Mouse (Mus musculus) MN1 (cell line): ENCODE results near the gene Pde4d.

Experiments used
- DNase-seq: peaks from one replicate; pipeline ENCODE4 v3.0.0-alpha.2; 2016; ENCODE audit warnings: low spot score

Gene Pde4d

GRCm38 (mm10) chr13:109692851-109693250 is 1243.1 kb downstream of the Pde4d start:
- no peak for DNase-seq

DNA sequence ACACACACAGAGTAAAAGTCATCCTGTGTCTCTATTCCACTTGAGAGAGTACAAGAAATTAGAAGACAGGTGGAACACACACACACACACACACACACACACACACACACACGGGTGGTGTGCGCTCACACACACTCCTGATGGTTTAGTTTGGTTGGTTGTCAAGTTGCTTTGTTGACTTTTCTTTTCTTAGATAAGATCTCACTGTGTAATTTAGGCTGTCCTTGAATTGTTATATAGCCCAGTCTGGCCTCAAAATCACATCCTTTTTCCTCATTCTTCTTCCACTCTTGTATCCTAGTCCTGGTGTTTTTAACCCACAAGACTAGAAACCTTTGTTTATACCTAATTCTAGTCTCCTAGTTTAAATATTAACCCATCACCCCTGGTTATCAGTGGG is 1244.0 kb downstream of the Pde4d start:
- DNase-seq = no peak

DNA sequence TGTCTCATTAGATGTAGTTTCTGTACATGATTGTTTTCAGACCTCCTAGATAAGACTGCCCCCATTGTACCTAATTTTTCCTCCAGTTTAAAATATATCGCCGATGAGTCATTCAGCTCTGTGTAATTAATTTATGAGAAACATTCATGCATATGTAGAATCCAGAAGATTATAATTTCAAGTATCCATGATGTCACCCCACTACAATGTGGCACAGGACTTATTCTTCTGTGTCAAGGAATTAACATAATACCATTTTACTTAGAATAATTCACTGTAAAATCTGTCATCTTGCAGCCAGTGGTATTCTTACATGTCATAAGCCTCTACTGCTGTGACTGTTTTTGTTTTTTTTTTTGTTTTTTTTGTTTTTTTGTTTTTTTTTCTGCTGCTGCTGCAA is 1244.5 kb downstream of the Pde4d start:
- peak; percentile 47 for DNase-seq

GRCm38 (mm10) chr13:109695098-109695497 is 1245.3 kb downstream of the Pde4d start:
- DNase-seq = peak; percentile 60

- DNase-seq = no peak
These were observed 1256.4 kb downstream of the Pde4d start for GRCm38 (mm10) chr13:109706141-109706540.

DNA sequence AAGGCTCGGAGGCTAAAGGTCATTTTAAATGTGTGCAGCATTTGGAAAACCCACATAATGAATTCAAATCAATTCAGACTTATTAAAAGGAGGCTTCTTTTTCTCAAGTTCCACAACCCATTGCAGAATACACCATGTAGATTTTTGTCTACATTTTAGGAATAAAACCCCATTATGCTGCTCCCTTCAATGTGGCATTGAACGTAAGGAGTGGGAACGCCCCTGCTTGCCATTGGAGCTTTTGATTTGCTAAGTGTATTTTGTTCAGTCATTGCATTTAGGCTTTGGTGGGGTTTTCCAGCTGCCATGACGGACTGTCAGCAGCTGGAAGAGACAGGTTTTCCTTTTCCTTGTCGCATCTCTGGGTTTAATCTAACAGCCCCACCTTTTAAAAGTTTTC is 1256.8 kb downstream of the Pde4d start:
- DNase-seq = no peak

GRCm38 (mm10) chr13:109707154-109707553 is 1257.4 kb downstream of the Pde4d start:
- DNase-seq = no peak

GRCm38 (mm10) chr13:109708326-109708725 is 1258.6 kb downstream of the Pde4d start:
- no peak for DNase-seq

- DNase-seq = no peak
These were observed 1264.8 kb downstream of the Pde4d start for GRCm38 (mm10) chr13:109714581-109714980.

DNA sequence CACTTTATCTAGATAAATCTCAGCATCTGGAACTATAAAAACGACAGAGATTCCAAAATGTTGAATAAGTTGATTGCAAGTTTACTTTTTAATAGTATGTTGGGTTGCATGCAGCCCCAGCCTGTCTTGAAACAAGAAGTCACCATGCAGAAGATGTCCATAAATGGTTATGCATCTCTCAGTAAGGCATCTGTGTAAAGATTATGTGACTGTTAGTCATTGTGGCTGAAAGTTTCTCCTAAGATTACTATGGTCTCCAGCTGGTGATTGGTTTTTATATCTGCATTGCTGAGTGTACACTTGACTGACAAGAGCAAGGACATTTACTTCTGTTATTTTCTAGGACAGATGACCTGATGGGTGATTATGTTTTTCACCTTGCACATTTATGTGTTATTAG is 1265.6 kb downstream of the Pde4d start:
- no peak for DNase-seq

DNA sequence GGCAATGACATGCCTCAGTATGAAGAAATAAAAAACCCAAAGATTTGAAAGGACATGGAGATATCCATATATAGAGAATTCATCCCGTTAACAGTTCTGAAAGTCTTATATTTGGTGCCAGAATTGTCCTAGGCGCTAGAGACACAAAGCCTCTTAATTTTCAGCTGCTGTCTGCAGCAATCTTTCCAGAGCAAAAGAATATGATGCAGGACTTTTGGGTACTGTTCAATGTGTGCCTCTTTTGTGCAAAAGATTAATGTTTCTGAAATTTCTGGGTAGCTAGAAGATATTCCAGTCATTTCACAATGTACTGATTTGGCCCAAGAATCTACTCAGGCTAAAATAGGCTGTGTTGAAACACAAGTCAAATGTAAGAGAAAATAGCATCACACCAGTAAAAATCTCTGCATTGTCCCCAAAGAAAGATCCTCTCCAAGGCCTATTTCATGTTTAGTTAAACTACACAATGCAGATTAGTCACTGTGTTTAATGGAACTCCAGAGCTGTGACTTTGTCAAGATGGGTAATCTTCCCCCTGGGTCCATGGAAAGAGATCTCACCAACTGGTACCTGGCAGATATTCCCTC is 1270.5 kb downstream of the Pde4d start:
- no peak for DNase-seq

DNA sequence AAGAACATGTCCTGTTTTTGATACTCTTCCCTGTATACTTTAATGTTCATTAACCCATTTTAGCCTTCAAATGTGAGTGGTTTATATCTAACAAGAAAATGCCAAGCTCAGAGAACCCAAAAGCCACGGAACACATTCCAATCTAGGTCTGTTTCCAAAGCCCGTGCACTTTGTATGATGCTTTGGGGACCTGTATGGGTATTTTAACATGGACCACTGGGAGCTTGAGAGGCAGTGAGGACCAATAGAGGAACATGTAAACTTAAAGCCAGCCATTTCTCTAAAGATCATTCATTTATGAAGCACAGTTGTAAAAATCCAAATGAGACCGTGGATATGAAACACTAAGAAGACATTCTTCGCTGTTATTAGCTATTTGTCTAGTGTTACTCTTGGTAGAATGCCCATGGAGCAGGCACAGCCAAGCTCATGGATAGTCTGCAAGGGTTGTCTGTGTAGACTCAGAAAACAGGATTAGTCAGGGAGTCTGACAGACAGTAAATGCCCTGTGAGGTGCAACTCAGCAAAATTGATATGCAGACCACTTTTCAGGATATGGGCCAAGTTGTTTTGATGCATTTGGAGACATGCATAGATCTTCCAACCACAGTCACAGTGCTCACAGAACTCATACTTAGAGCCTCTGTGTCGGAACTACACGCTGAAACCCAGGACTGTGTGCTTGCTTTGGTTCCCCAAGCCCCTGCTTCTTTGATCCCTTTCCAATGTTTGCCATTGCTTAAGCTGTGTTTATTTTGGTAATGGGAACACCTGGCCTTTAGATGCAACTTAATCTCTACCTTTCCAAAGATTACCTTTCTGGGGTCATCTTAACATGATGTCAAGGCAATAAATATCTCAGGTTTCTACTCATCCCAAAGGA is 1272.7 kb downstream of the Pde4d start:
- DNase-seq = no peak

DNA sequence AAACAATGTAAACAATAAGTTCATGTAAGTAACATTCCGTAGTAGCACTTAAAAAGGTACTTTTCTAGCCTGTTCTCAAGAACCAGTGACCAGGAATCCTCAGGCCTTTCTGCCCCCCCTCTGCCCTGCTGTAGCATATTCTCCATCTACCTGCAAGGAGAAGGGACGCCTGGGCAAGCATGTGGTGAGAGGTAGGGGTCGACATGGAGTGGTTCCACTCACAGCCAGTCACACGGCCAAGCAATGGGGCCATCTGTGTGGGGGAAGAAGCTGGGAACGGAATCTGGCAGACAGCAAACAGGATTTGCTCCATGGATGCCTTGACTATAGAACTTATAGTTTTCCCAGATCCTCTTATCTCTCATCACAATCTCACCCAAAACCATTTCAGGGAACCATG is 1277.6 kb downstream of the Pde4d start:
- DNase-seq = no peak

DNA sequence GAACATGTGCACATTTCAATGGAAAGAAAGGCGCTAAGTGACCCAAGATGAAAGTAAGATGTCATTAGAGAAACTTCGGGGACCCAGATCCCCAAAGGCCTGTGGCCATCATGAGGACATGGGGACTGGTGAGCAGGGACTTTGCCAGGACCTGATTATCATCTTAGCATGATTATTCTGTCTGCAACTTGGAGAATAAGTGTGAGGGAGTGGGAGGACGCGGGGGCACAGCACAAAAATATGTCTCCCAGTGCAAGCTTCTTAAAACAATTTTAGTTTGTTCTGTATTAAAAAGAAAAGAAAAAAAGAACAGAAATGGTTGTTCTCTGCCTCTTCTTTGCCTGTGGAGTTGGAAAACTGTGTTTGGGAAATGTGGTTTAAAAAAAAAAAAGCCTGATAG is 1279.9 kb downstream of the Pde4d start:
- no peak for DNase-seq

- no peak for DNase-seq
These were observed 1283.1 kb downstream of the Pde4d start for GRCm38 (mm10) chr13:109732655-109733376.

DNA sequence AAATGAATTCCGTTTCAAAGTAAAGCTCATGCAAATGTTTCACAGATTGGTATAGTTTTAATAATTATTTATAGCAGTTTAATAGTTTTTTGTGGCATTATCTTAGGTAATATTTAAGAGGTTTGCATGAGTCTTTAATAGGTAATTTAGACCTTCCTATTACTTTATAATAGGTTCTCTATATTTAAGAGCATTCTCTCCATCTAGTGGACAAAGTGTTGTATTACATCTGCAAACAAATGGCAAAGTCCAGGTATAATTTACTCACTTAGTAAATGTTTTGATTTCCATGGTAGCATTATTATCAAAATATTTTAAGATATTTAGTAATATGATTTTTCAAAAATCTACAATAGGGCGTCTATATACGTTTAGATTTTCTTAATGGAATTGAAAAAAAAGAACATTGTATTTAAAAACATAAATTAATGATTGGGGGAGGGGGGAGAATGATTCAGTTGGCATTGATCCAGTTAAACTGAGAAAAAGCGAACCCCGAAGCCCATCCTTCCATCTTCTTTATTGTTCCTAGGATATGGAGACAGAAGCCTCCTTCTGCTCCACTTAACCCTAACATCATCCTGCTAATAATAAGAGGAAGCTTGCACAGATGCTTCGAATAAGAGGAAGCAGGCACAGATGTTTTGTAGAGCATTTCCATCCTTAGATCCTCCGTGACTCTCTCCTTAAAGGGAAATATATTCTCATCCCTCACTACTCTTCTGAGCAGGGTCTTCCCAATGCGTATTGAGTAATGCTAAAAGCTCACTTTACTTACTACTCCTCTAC is 1286.7 kb downstream of the Pde4d start:
- peak; percentile 73 for DNase-seq

- DNase-seq = no peak
These were observed 1296.7 kb downstream of the Pde4d start for GRCm38 (mm10) chr13:109746492-109746891.

- peak; percentile 27 for DNase-seq
These were observed 1302.6 kb downstream of the Pde4d start for GRCm38 (mm10) chr13:109752236-109752863.

- no peak for DNase-seq
These were observed 1307.1 kb downstream of the Pde4d start for GRCm38 (mm10) chr13:109756854-109757253.

DNA sequence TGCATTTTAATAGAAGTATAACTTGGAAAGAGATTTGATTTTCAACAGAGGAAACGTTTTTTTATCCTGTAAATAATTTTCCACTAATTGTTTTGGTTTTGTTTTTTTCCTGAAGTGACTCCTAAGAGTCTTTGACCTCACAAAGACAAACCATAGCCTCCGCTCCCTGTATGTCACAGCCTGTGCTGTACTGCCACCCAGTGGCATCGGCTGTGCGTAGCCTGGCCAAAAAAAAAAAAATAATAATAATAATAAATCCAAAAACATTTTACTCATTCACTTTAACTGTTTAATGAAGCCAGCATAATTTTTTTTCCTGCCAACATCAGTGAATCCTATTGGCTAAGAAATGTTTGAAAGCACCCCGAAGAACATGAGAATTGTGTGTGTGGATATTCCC is 1309.5 kb downstream of the Pde4d start:
- DNase-seq = peak; percentile 59

- no peak for DNase-seq
These were observed 1311.3 kb downstream of the Pde4d start for GRCm38 (mm10) chr13:109761081-109761480.

GRCm38 (mm10) chr13:109774791-109775190 is 1325.0 kb downstream of the Pde4d start:
- DNase-seq = no peak
